16 mouse cellular contexts compared by ENCODE assay signal in genomic region chr3:85126970-85127369, GRCm38 (mm10).
DNase-seq lines count a peak whose midpoint lies in the region; ATAC-seq lines count a peak whose summit lies in the region.
"Had no signal": no experiment of that assay in that cellular context is flagged by ENCODE, and none has a peak within 500 bp of the region (broad histone marks: within the 10 kb centered on the region; RNA-seq: fewer than 3 reads in every experiment).

No protein-coding gene starts in this region.

- no peaks in the 10 kb centered on the region for H3K36me3 ChIP-seq in forebrain, embryonic 16.5 days (ENCODE audit: control insufficient read depth, insufficient read depth)
- no peaks in the 10 kb centered on the region for H3K36me3 ChIP-seq in embryonic facial prominence, embryonic 10.5 days (replicated peaks)
- H3K36me3 ChIP-seq: heart, embryonic 13.5 days; hindbrain, embryonic 10.5 days; neural tube, embryonic 15.5 days had no signal

- H3K4me1 ChIP-seq in forebrain, embryonic 16.5 days (replicated peaks; ENCODE audit: control insufficient read depth, insufficient read depth, low read length): no peaks in the 10 kb centered on the region
- H3K4me1 ChIP-seq in embryonic facial prominence, embryonic 10.5 days: no peaks in the 10 kb centered on the region
- H3K4me1 ChIP-seq: hindbrain, embryonic 10.5 days had no signal

- 86% methylated on average over 7 of the region's 7 CpGs for WGBS in forebrain, embryonic 16.5 days
- WGBS in embryonic facial prominence, embryonic 10.5 days: 88% methylated on average over 7 of the region's 7 CpGs

- no peak overlapping the region for H3K4me2 ChIP-seq in forebrain, embryonic 16.5 days (ENCODE audit: low read length)
- H3K4me2 ChIP-seq: heart, embryonic 13.5 days; neural tube, embryonic 15.5 days had no signal

- H3K9me3 ChIP-seq in forebrain, embryonic 16.5 days (ENCODE audit: control insufficient read depth, low read length): no peaks in the 10 kb centered on the region
- H3K9me3 ChIP-seq in embryonic facial prominence, embryonic 10.5 days: no peaks in the 10 kb centered on the region
- H3K9me3 ChIP-seq: heart, embryonic 13.5 days; hindbrain, embryonic 10.5 days; neural tube, embryonic 15.5 days had no signal

- H3K4me3 ChIP-seq in forebrain, embryonic 16.5 days (replicated peaks; ENCODE audit: low read length): no peak overlapping the region
- H3K4me3 ChIP-seq in embryonic facial prominence, embryonic 10.5 days: no peak overlapping the region
- H3K4me3 ChIP-seq: heart, embryonic 13.5 days; hindbrain, embryonic 10.5 days; neural tube, embryonic 15.5 days had no signal

- no peak overlapping the region for H3K27ac ChIP-seq in forebrain, embryonic 16.5 days (ENCODE audit: low read length)
- no peak overlapping the region for H3K27ac ChIP-seq in embryonic facial prominence, embryonic 10.5 days (replicated peaks)
- H3K27ac ChIP-seq: heart, embryonic 13.5 days; hindbrain, embryonic 10.5 days; liver, embryonic 14.5 days; neural tube, embryonic 15.5 days had no signal

- peak; percentile 64 for ATAC-seq in megakaryocyte, adult 5-6 weeks (ENCODE audit: poor library complexity, severe bottlenecking)
- no peak for ATAC-seq in forebrain, embryonic 16.5 days
- no peak for ATAC-seq in erythroblast, adult 5-6 weeks (replicated peaks; ENCODE audit: low FRiP score, poor library complexity, severe bottlenecking)
- ATAC-seq: forebrain, embryonic 14.5 days; intestine, postnatal 0 days had no signal

- H3K27me3 ChIP-seq in forebrain, embryonic 16.5 days (replicated peaks; ENCODE audit: control insufficient read depth, insufficient read depth, low read length): no peaks in the 10 kb centered on the region
- no peaks in the 10 kb centered on the region for H3K27me3 ChIP-seq in embryonic facial prominence, embryonic 10.5 days (replicated peaks; ENCODE audit: low read depth, poor library complexity, severe bottlenecking)
- H3K27me3 ChIP-seq: heart, embryonic 13.5 days; neural tube, embryonic 15.5 days had no signal

- H3K9ac ChIP-seq in forebrain, embryonic 16.5 days (replicated peaks; ENCODE audit: low read depth, low read length): no peak overlapping the region
- H3K9ac ChIP-seq: heart, embryonic 13.5 days; liver, embryonic 14.5 days; neural tube, embryonic 15.5 days had no signal

- peak; percentile 90 for DNase-seq in CD4-positive helper T cell, adult 2 months (ENCODE audit: low read depth, low spot score)
- peak; percentile 6 for DNase-seq in ES-CJ7 (ENCODE audit: low read depth, low spot score)
- DNase-seq in thymus, postnatal 10 days (ENCODE audit: low spot score in 2 of 2): peak; percentile 40 to 47
- no peak for DNase-seq in embryonic facial prominence, embryonic 10.5 days (ENCODE audit: low spot score)
- DNase-seq: gastrocnemius, postnatal 10 days; kidney, postnatal 14 days; lung, postnatal 14 days had no signal
